Mouse (Mus musculus): ENCODE data around the gene Accs.

GRCm38 (mm10) chr2:93838931-93839330, 10.8 kb downstream of the Accs start:
- TF ChIP-seq GATA1 (IDR thresholded peaks at IDR 0.05; ENCODE audit: borderline replicate concordance, low read length) (no peak), FLI1 (IDR thresholded peaks at IDR 0.05; ENCODE audit: low read length) (no peak)

All from megakaryocyte, embryonic 14.5 days (primary cell).